Mouse (Mus musculus): ENCODE data around the gene Skor1. TPM values are rescaled to one million over a fixed set of nuclear protein-coding genes. Genes with fewer than 3 reads are reported as not detected.

Gene Skor1
- polyA plus RNA-seq, 1 experiment from 2014 or later, result not detected

DNA sequence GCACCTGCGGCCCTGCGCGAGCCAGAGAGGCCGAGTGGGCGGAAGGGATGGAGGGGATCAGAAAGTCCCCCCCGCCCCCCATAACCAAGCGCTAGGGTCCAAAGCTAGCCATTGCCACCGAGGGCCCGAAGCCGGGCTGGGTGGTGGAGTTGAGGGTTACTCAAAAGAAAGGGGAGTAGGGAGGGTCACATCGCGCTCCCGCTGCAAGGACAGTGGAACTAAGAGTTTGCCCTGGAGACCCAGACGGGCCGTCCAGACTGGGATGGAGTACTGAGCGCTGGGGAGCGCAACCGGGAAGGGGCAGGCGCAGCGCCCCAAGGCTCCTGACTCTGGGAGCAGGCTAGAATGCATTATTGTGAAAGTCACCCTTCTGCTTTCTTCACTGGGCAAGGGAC is 608 bp upstream of the Skor1 start:
- peaks cover 41% of the 10 kb centered on the region for H3K4me1 ChIP-seq (replicated peaks)
- H3K27ac ChIP-seq (ENCODE audit: poor library complexity, severe bottlenecking), result no peak overlapping the region
- H3K4me3 ChIP-seq, result peak overlapping the region; percentile 51
- H3K27me3 ChIP-seq (replicated peaks), result peaks cover 100% of the 10 kb centered on the region
- peak overlapping the region; percentile 81 for H3K4me2 ChIP-seq
- H3K9me3 ChIP-seq (replicated peaks), result peaks cover 6% of the 10 kb centered on the region; the same call in 1 of the 2 replicates
- 1% methylated on average over 20 of the region's 20 CpGs for WGBS
- ATAC-seq (ENCODE audit: insufficient number of reproducible peaks, low FRiP score), result no peak
- H3K9ac ChIP-seq, result no peak overlapping the region
- H3K36me3 ChIP-seq, result no peaks in the 10 kb centered on the region

DNA sequence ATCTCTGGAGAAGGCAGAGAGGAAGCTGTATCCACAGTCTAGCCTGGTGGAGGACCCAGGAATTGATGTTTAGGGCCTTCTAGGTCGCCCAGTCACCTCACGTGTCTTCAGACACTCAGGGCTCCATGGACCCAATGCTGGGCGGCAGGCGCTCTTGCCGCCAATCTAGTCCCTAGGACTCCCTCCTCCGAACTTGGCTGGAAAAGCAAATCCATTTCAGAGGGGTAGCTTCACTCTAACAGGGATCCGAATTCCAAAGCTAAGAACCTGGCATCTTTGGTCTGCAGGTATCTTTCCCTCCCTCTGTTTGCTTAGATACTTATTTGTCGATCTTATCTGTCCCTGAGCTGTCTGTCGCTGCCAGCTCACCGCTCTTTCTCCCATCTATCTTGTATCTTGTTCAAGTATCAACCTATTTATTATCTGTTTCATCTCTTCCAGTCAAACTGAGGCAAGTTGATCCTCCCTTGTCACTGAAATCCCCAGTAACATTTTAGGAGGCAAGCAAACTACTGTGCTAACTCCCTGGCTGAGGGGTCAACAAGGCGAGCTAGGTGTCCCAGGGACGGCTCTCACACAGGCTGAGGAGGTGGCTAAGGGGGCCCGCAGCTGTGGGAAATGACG is 863 bp downstream of the Skor1 start:
- H3K36me3 ChIP-seq, result no peaks in the 10 kb centered on the region
- no peak overlapping the region for H3K4me3 ChIP-seq
- peaks cover 54% of the 10 kb centered on the region for H3K4me1 ChIP-seq (replicated peaks)
- H3K27ac ChIP-seq (ENCODE audit: poor library complexity, severe bottlenecking), result no peak overlapping the region
- no peaks in the 10 kb centered on the region for H3K9me3 ChIP-seq (replicated peaks)
- WGBS, result 1% methylated on average over 14 of the region's 14 CpGs
- ATAC-seq (ENCODE audit: insufficient number of reproducible peaks, low FRiP score), result no peak
- H3K4me2 ChIP-seq, result no peak overlapping the region
- no peak overlapping the region for H3K9ac ChIP-seq
- peaks cover 100% of the 10 kb centered on the region for H3K27me3 ChIP-seq (replicated peaks)

DNA sequence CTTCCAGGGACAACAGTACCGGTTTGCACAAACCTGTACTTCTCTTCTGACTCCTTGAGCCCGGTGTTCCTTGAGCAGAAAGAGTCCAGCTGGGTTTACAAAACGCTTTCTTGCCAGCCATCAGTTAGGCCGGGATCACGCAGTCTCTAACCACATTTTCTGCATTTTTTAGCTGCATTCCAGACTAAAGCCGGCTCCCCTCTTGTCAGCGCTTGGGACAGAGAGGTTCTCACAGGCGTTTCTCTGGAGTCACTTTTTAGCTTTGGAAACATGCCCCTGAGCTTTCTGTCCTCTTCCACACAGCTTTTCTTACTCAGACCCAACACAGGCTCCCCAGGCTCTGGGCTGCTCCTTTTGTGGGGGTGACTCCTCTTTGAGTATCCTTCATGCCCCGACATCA is 1.5 kb downstream of the Skor1 start:
- 0% methylated on average over 9 of the region's 9 CpGs for WGBS
- peak overlapping the region; percentile 43 for H3K4me3 ChIP-seq
- H3K4me1 ChIP-seq (replicated peaks), result peaks cover 60% of the 10 kb centered on the region
- no peaks in the 10 kb centered on the region for H3K36me3 ChIP-seq
- H3K9me3 ChIP-seq (replicated peaks), result no peaks in the 10 kb centered on the region
- no peak for ATAC-seq (ENCODE audit: insufficient number of reproducible peaks, low FRiP score)
- H3K27me3 ChIP-seq (replicated peaks), result peaks cover 100% of the 10 kb centered on the region
- no peak overlapping the region for H3K9ac ChIP-seq
- no peak overlapping the region for H3K27ac ChIP-seq (ENCODE audit: poor library complexity, severe bottlenecking)
- H3K4me2 ChIP-seq, result peak overlapping the region; percentile 64; the same call in 1 of the 2 replicates

DNA sequence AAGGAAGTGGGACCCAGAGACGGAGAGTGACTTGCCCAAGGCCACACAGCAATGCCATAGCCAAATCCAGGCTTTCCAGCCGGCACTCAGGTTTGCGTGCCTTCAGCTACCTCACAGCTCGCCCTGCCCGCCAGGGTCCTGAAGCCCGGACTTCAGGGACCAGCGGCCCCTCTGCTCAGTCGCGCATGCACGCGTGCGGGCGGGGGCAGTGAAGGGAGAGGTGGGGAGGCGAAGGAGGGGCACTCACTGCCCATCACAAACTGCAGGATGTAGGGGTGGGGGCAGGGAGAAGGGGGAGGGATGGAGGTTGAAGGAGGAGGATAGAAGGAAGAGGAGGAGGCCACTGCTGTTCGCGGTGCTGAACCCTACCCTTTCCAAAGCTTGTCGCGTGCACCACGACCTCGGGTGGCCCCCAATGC is 1.9 kb downstream of the Skor1 start:
- no peaks in the 10 kb centered on the region for H3K9me3 ChIP-seq (replicated peaks)
- WGBS, result under 1% methylated on average over 20 of the region's 20 CpGs
- ATAC-seq (ENCODE audit: insufficient number of reproducible peaks, low FRiP score), result no peak
- no peaks in the 10 kb centered on the region for H3K36me3 ChIP-seq
- H3K4me3 ChIP-seq, result peak overlapping the region; percentile 43
- H3K4me1 ChIP-seq (replicated peaks), result peaks cover 64% of the 10 kb centered on the region
- peak overlapping the region; percentile 64 for H3K4me2 ChIP-seq
- no peak overlapping the region for H3K27ac ChIP-seq (ENCODE audit: poor library complexity, severe bottlenecking)
- peaks cover 100% of the 10 kb centered on the region for H3K27me3 ChIP-seq (replicated peaks)
- H3K9ac ChIP-seq, result no peak overlapping the region

DNA sequence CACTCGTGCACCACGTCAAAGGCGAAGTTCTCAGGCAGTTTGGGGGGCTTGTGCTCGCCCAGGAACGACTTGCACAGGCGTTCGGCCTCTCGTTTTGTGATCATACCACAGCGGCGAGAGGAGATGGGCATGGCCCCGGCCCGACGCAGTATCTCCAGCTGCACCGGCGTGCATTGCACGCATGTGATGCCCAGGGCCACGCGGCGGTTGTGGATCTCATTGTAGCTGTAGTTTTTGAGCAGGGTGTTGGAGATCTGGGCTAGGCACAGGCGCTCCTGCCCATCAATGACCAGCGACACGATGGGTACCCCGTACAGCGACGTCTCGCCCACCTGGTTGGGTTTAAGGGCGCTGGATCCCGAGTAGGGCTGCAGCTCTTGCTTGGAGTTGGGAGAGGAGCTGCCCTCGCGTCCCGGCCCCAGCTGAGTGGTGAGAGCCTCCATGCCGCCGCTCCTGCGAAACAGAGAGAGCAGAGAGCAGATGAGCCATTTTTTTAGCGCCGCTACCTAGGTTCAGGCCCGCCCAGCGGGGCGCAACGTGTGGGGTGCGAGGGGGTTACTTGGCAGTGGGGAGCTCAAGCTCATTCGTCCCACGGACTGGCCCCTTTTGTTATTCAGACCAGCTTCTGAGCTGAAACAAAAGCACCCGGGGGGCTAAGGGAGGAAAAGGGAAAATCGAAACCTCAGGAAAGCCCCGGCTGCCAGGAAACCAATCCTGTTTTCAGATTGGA is 2.5 kb downstream of the Skor1 start:
- Histone ChIP-seq H3K4me1 (replicated peaks) (peaks cover 66% of the 10 kb centered on the region), H3K4me2 (peak overlapping the region; percentile 64), H3K4me3 (peak overlapping the region; percentile 43), H3K9me3 (replicated peaks) (no peaks in the 10 kb centered on the region), H3K27me3 (replicated peaks) (peaks cover 100% of the 10 kb centered on the region), H3K27ac (ENCODE audit: poor library complexity, severe bottlenecking) (no peak overlapping the region), H3K9ac (0 out of 2 replicates have a peak overlapping the region, but pooled peaks have one; percentile 15), H3K36me3 (no peaks in the 10 kb centered on the region)
- ATAC-seq (ENCODE audit: insufficient number of reproducible peaks, low FRiP score), result no peak
- WGBS, result under 1% methylated on average over 46 of the region's 46 CpGs

DNA sequence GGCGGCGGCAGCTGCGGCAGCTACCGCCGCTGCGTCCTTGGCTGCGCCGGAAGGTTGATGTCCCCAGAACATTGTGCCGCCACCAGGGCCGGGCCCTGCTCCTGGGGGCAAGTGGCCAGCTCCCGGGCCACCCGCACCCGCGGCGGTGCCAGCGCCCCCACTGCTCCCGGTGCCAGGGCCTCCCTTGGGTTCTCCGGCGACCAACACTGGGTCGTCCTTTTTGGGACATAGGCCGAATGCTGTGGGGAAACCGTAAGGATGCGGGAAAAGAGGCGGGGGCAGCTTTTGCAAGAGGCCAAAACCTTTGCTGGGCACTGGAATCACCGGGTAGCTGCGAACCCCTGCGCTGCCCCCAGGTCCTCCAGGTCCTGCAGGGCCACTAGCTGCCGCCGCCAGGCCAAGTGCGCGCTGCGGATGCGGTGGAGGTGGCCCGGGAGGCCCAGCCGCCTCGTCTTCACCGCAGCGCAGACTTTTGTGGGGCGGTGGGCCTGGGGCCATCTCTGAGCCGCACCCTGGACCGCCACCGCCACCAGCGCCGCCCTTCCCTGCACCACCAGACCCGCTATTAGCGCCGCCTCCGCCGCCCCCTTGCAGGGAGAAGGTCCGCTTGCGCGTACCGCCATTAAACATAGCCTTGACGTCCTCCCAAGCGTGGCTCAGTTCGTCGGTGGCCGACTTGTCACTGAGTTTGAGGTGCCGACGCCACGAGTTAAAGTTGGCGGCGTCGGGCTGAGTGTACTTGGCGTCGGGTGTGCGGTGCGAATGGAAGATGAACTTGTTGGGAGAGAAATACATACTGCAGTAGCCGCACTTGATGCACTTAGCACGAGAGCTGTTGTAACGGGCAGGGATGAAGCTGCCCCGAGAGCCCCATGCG is 3.3 kb downstream of the Skor1 start:
- no peak for ATAC-seq (ENCODE audit: insufficient number of reproducible peaks, low FRiP score)
- H3K27ac ChIP-seq (ENCODE audit: poor library complexity, severe bottlenecking), result no peak overlapping the region
- H3K9me3 ChIP-seq (replicated peaks), result no peaks in the 10 kb centered on the region
- H3K36me3 ChIP-seq, result no peaks in the 10 kb centered on the region
- H3K27me3 ChIP-seq (replicated peaks), result peaks cover 99% of the 10 kb centered on the region
- 1% methylated on average over 73 of the region's 73 CpGs for WGBS
- no peak overlapping the region for H3K9ac ChIP-seq
- peak overlapping the region; percentile 43 for H3K4me3 ChIP-seq
- H3K4me1 ChIP-seq (replicated peaks), result peaks cover 64% of the 10 kb centered on the region
- H3K4me2 ChIP-seq, result peak overlapping the region; percentile 64

DNA sequence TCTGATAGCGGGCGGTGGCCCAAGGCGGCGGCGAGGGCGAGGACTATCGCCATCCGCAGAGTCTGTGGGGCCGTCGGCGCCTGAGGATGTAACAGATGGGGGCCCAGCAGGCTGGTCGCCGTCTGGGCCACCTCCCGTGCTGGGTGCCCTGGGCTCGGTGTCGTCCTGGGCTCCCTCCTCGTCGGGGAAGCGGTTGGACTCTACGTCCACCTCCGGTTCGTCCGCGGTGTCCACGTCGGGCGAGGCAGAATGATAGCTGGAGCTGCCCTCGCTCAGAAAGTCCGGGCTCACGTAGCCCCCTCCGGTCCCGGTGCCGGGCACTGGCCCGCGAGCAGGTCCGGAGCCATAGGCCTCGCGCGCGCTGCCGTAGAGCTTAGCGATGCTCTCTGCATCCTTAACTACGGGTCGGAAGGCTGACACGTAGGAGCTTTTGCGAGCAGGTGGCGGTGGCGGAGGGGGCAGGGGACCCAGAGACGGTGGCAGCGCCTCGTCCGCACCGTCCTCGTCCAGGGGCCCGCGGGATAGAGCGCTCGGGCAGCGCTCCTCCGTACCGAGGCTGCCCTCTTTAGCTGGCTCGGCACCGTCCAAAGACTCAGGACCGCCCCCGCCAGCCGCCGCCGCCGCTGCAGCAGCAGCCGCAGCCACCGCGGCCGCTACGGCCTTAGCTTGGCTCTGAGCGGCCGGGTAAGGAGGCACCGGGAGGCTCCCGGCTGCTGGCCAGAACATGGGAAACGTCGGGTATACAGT is 4.1 kb downstream of the Skor1 start:
- 1% methylated on average over 80 of the region's 80 CpGs for WGBS
- Histone ChIP-seq H3K36me3 (no peaks in the 10 kb centered on the region), H3K9ac (no peak overlapping the region), H3K4me2 (peak overlapping the region; percentile 64), H3K4me3 (peak overlapping the region; percentile 43), H3K9me3 (replicated peaks) (no peaks in the 10 kb centered on the region), H3K4me1 (replicated peaks) (peaks cover 64% of the 10 kb centered on the region), H3K27me3 (replicated peaks) (peaks cover 98% of the 10 kb centered on the region), H3K27ac (ENCODE audit: poor library complexity, severe bottlenecking) (no peak overlapping the region)
- no peak for ATAC-seq (ENCODE audit: insufficient number of reproducible peaks, low FRiP score)

DNA sequence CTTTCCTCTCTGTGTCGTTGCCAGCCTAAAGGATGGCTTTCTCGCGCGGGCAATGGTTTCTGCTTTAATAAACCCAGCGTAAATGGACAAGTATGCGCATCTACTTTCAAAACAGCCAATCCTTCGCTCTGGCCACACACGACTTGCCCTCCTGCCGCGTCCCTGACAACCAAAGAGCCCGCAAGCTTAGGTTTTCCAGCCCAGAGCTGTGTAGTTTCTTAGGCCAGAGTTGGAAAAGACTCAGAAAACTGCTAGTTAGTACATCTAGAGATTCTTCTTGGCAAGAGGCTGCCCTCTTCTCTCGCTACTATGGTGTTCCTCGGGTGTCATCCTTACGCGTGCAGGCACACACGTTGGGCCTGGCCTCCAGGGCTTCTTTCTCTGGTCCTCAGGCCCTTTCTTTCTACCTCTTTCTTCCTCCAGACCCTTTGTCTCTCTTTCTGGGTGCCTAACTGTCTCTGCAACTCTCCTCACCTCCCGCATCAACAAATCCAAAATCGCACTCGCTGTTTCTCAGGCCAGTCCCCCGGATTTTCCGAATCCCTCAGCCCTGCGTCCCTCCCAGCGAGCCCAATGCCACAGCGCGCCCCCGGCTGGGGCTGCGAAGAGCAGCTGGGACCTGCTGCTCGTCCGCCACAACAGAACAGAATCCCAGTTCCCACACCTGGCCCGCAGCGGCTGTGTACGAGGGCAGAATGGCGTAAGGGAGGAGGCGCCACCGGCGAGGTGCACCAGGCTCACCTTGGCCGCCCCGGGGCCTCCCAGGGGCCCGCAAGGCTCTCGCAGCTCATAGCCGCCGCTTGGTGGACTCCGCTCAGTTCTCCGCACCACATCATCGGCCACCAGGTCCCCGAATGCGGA is 4.9 kb downstream of the Skor1 start:
- 2% methylated on average over 47 of the region's 47 CpGs for WGBS
- H3K9ac ChIP-seq, result no peak overlapping the region
- peaks cover 61% of the 10 kb centered on the region for H3K4me1 ChIP-seq (replicated peaks)

DNA sequence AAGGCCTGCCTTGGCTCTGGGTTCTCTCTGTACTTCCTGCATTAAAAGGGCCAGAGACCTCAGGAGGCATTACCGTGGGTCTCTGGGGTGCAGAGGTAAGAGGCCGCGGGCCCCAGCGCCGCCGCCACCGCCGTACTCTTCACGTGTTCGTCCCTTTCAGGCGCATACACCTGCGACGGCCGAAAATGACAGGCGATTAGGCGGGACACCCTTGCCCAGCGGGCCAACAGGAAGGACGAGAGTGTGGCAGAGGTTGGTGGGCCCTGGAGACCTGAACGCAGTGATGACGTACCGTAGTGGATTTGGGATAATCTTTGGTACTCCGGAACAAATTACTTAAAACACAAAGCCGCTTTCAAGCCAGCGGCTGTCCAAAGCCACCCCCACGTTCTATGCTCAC is 5.5 kb downstream of the Skor1 start:
- Histone ChIP-seq H3K27ac (ENCODE audit: poor library complexity, severe bottlenecking) (no peak overlapping the region), H3K36me3 (no peaks in the 10 kb centered on the region), H3K9ac (no peak overlapping the region), H3K4me2 (peak overlapping the region; percentile 64), H3K27me3 (replicated peaks) (peaks cover 98% of the 10 kb centered on the region), H3K4me3 (peak overlapping the region; percentile 43; the same call in 1 of the 2 replicates), H3K9me3 (replicated peaks) (no peaks in the 10 kb centered on the region), H3K4me1 (replicated peaks) (peaks cover 61% of the 10 kb centered on the region)
- ATAC-seq (ENCODE audit: insufficient number of reproducible peaks, low FRiP score), result no peak
- under 1% methylated on average over 25 of the region's 25 CpGs for WGBS

More for the DNA sequence above, 4.9 kb downstream of the Skor1 start:
- no peak for ATAC-seq (ENCODE audit: insufficient number of reproducible peaks, low FRiP score)
- Histone ChIP-seq H3K4me3 (peak overlapping the region; percentile 43), H3K9me3 (replicated peaks) (no peaks in the 10 kb centered on the region), H3K27ac (ENCODE audit: poor library complexity, severe bottlenecking) (no peak overlapping the region), H3K4me2 (peak overlapping the region; percentile 64), H3K36me3 (no peaks in the 10 kb centered on the region), H3K27me3 (replicated peaks) (peaks cover 98% of the 10 kb centered on the region)
